Mouse (Mus musculus) forebrain, embryonic 14.5 days (tissue): ENCODE data around the gene Serpini2. TPM values are rescaled to one million over a fixed set of nuclear protein-coding genes. Genes with fewer than 3 reads are reported as not detected.

Experiments
- polyA plus RNA-seq: library from polyadenylated mRNA; unstranded; fragments of >200 nt; fragmentation: Nextera tagmentation; extraction: Ambion mirVana; gene quantifications from 2 replicates; pipeline ENCODE4 v1.2.1, GENCODE M21; 2014

The Serpini2 gene
- polyA plus RNA-seq, 1 experiment from 2014 or later: not detected

Other genes starting within 250 kb of the Serpini2 start
- gene Zbbx, start 105.0 kb downstream of the Serpini2 start, polyA plus RNA-seq: 0.64 and 0.81 TPM in 2 replicates
- gene Wdr49, start 212.1 kb upstream of the Serpini2 start, polyA plus RNA-seq: not detected in 2 replicates